Mouse (Mus musculus) ES-Bruce4 (cell line): ENCODE measurements at regions not wholly inside any gene's neighbourhood (a gene's known extent, or its start where the extent isn't known, plus 50 kb on each side); places are given as distances from the start of the nearest gene placed in this dataset.

Source experiments
- CTCF ChIP-seq: IDR thresholded peaks from one replicate; pipeline ENCODE4 v1.8.1; 2011; ENCODE audit warnings: low read depth, low read length
- EP300 ChIP-seq: IDR thresholded peaks from 2 replicates; pipeline ENCODE4 v1.6.1; 2011; ENCODE audit warnings: low read depth, low read length; ENCODE audit not compliant: insufficient read depth
- POLR2A ChIP-seq: IDR thresholded peaks from one replicate; pipeline ENCODE4 v1.8.1; 2011; ENCODE audit warnings: low read length; ENCODE audit not compliant: insufficient read depth

DNA sequence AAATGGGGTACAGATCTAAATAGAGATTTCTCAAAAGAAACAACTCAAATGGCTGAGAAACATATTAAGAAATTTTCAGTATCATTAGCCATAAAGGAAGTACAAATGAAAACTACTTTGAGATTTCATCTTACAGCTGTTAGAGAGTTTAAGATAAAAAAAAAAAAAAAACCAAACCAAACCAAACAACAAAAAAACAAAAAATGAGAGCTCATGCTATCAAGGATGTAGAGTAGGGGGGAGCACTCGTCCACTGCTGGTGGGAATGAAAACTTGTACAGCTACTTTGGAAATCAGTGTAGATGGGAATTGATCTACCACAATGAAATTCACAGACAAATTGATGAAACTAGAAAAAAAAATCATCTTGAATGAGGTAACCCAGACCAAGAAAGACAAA lies 201.9 kb upstream of the Sesn3 start:
- no peak for TF ChIP-seq POLR2A
- TF ChIP-seq CTCF, result no peak
- no peak for TF ChIP-seq EP300
